Mouse (Mus musculus) kidney, postnatal 0 days (tissue): Measurements from ENCODE around the gene Rab5b. TPM values are rescaled to one million over a fixed set of nuclear protein-coding genes. Genes with fewer than 3 reads are reported as not detected.
A peak's percentile ranks its signal among the peaks of the same experiment; 100 is the strongest.
"Not testable (repeated sequence)": the region's sequence is repeated elsewhere in the genome, so short reads cannot be mapped to it uniquely, and the experiment has no call there.

ENCODE experiments used
- ATAC-seq: fragments of 200-750 bp; cut with Nextera tagmentation; replicated peaks from 2 replicates; pipeline ENCODE4 v1.8.0; 2017; ENCODE audit warnings: low read depth, moderate number of reproducible peaks, moderate TSS enrichment, moderate library complexity; ENCODE audit not compliant: low FRiP score
- DNase-seq: peaks from one replicate; pipeline ENCODE4 v3.0.0-alpha.2; 2016; ENCODE audit warnings: low spot score
- H3K27ac ChIP-seq: fragments of 300-500 bp; sonication (generic); 2 replicates; pipeline ENCODE4 v1.5.1; 2014; ENCODE audit warnings: mild to moderate bottlenecking
- H3K27me3 ChIP-seq: fragments of 300-500 bp; sonication (generic); 2 replicates; pipeline ENCODE4 v1.6.1; 2014; ENCODE audit warnings: low read length, mixed read lengths; ENCODE audit not compliant: insufficient read depth
- H3K36me3 ChIP-seq: fragments of 300-500 bp; sonication (generic); 2 replicates; pipeline ENCODE4 v1.6.1; 2014; ENCODE audit warnings: low read length, mixed read lengths; ENCODE audit not compliant: insufficient read depth
- H3K4me1 ChIP-seq: fragments of 300-500 bp; sonication (generic); replicated peaks from 2 replicates; pipeline ENCODE4 v1.6.1; 2014; ENCODE audit warnings: antibody characterized with exemption, low read length, mixed read lengths; ENCODE audit not compliant: insufficient read depth
- H3K4me2 ChIP-seq: fragments of 300-500 bp; sonication (generic); 2 replicates; pipeline ENCODE4 v1.6.1; 2014; ENCODE audit warnings: mild to moderate bottlenecking, low read length, moderate library complexity, mixed read lengths
- H3K4me3 ChIP-seq: fragments of 300-500 bp; sonication (generic); replicated peaks from 2 replicates; pipeline ENCODE4 v1.5.1; 2014; ENCODE audit warnings: low read depth, low read length
- H3K9ac ChIP-seq: fragments of 300-500 bp; sonication (generic); 2 replicates; pipeline ENCODE4 v1.6.1; 2014; ENCODE audit warnings: low read depth, low read length
- H3K9me3 ChIP-seq: fragments of 300-500 bp; sonication (generic); replicated peaks from 2 replicates; pipeline ENCODE4 v1.6.1; 2016; ENCODE audit warnings: low read length, inconsistent platforms, mixed read lengths
- CTCF ChIP-seq: IDR thresholded peaks from 2 replicates; pipeline ENCODE4 v1.5.1; 2016; ENCODE audit warnings: antibody characterized with exemption, low read depth, mild to moderate bottlenecking, moderate library complexity
- WGBS: fragments of 180-500 bp; shearing (Covaris S2); extraction: QIAGEN DNeasy Blood & Tissue Kit; methylation state at CpG from one replicate; pipeline ENCODE4 v1.1.7; 2014; 5-methylcytosine and 5-hydroxymethylcytosine counted together
- polyA plus RNA-seq: library from polyadenylated mRNA; unstranded; fragments of >200 nt; fragmentation: Nextera tagmentation; extraction: Ambion mirVana; gene quantifications from 2 replicates; pipeline ENCODE4 v1.2.1, GENCODE M21; 2015

Gene Rab5b
- polyA plus RNA-seq, 1 experiment from 2014 or later: 57.9 TPM

- WGBS: 84% methylated on average over 2 of the region's 2 CpGs
- Histone ChIP-seq H3K27ac (no peak overlapping the region), H3K36me3 (no peaks in the 10 kb centered on the region), H3K4me3 (no peak overlapping the region), H3K4me1 (peaks cover 21% of the 10 kb centered on the region), H3K9ac (no peak overlapping the region), H3K9me3 (no peaks in the 10 kb centered on the region), H3K27me3 (no peaks in the 10 kb centered on the region), H3K4me2 (no peak overlapping the region)
- TF ChIP-seq CTCF: no peak
- DNase-seq (no peak), ATAC-seq (no peak)
Measured at GRCm38 (mm10) chr10:128740296-128740695, 44.2 kb upstream of the Rab5b start.

- Histone ChIP-seq H3K9me3 (no peaks in the 10 kb centered on the region), H3K36me3 (peaks cover 5% of the 10 kb centered on the region; the same call in 1 of the 2 replicates), H3K9ac (no peak overlapping the region), H3K4me1 (no peaks in the 10 kb centered on the region), H3K27ac (no peak overlapping the region), H3K4me3 (no peak overlapping the region), H3K4me2 (peak overlapping the region; percentile 37), H3K27me3 (no peaks in the 10 kb centered on the region)
- ATAC-seq (peak; percentile 46; the same call in 1 of the 2 replicates), DNase-seq (no peak)
- TF ChIP-seq CTCF: no peak
- 5% methylated on average over 15 of the region's 15 CpGs for WGBS
Measured at GRCm38 (mm10) chr10:128737435-128737834, 41.4 kb upstream of the Rab5b start.

DNA sequence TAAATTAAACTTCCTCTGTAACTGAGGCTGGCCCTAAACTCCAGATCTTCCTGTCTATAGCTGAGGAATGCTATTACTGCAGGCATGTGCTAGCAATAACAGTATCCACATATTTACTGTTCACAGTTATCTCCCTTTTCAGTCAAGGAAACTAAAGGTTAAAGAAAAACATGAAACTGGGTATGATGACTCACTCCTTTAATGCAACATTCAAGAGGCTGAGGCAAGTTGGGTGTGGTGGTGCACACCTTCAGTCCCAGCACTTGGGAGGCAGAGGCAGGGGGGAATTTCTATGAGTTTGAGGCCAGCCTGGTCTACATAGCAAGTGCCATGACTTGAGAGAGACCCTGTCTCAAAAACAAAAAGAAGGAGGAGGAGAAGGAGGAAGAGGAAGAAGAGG is 35.9 kb upstream of the Rab5b start:
- no peak for TF ChIP-seq CTCF
- no peak for DNase-seq
- Histone ChIP-seq H3K4me2 (no peak overlapping the region), H3K27me3 (no peaks in the 10 kb centered on the region), H3K4me1 (no peaks in the 10 kb centered on the region), H3K27ac (no peak overlapping the region), H3K36me3 (peaks cover 5% of the 10 kb centered on the region; the same call in 1 of the 2 replicates), H3K4me3 (no peak overlapping the region), H3K9me3 (no peaks in the 10 kb centered on the region), H3K9ac (no peak overlapping the region)
- ATAC-seq: no peak

DNA sequence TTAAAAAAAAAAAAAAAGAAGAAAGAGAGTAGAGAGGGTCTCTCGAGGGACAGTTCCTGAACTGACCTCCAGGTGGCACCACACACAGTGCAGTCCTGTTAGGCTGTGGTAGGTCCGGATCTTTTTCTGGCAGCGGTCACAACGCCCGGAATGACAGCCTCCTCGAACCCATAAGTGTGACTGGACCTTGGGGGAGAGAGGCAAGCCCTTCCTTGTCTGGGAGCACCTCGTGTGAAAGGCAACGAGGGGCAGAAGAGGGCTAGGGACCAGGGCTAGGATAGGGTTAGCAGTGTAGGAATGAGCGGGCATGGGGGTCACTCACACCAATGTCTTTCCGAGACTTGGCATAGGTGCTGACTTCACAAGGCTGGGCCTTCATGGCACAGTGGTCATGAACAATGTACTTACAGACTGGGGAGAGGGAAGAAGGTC is 35.0 kb upstream of the Rab5b start:
- no peak overlapping the region for H3K27ac ChIP-seq

GRCm38 (mm10) chr10:128728059-128728458 is 32.0 kb upstream of the Rab5b start:
- no peaks in the 10 kb centered on the region for H3K27me3 ChIP-seq
- H3K36me3 ChIP-seq: peaks cover 4% of the 10 kb centered on the region; the same call in 1 of the 2 replicates
- no peak overlapping the region for H3K27ac ChIP-seq
- H3K9me3 ChIP-seq: no peaks in the 10 kb centered on the region
- no peak overlapping the region for H3K4me2 ChIP-seq
- no peak overlapping the region for H3K9ac ChIP-seq
- no peak overlapping the region for H3K4me3 ChIP-seq
- H3K4me1 ChIP-seq: no peaks in the 10 kb centered on the region
- no peak for TF ChIP-seq CTCF
- DNase-seq: no peak
- ATAC-seq: no peak
- 90% methylated on average over 5 of the region's 5 CpGs for WGBS

More for the DNA sequence above, 35.0 kb upstream of the Rab5b start:
- WGBS: 16% methylated on average over 10 of the region's 10 CpGs
- TF ChIP-seq CTCF: peak; percentile 85
- 0 out of 2 replicates have a peak overlapping the region, but pooled peaks have one; percentile 17 for H3K4me2 ChIP-seq
- no peak overlapping the region for H3K9ac ChIP-seq
- H3K36me3 ChIP-seq: peaks cover 5% of the 10 kb centered on the region; the same call in 1 of the 2 replicates
- H3K4me1 ChIP-seq: no peaks in the 10 kb centered on the region
- no peaks in the 10 kb centered on the region for H3K27me3 ChIP-seq
- DNase-seq: peak; percentile 81
- no peak overlapping the region for H3K4me3 ChIP-seq
- no peaks in the 10 kb centered on the region for H3K9me3 ChIP-seq
- ATAC-seq: peak; percentile 73; the same call in 1 of the 2 replicates

- not testable (repeated sequence) for H3K4me2 ChIP-seq, H3K9me3 ChIP-seq, ATAC-seq
Measured at GRCm38 (mm10) chr10:128725466-128725865, 29.4 kb upstream of the Rab5b start.

More at GRCm38 (mm10) chr10:128725466-128725865, 29.4 kb upstream of the Rab5b start:
- WGBS: 83% methylated on average over 3 of the region's 4 CpGs
- H3K27me3 ChIP-seq, DNase-seq, H3K36me3 ChIP-seq, H3K4me3 ChIP-seq, H3K27ac ChIP-seq, H3K4me1 ChIP-seq, H3K9ac ChIP-seq: not testable (repeated sequence)
